Mouse (Mus musculus): ENCODE measurements at regions not wholly inside any gene's neighbourhood (a gene's known extent, or its start where the extent isn't known, plus 50 kb on each side); places are given as distances from the start of the nearest gene placed in this dataset.

DNA sequence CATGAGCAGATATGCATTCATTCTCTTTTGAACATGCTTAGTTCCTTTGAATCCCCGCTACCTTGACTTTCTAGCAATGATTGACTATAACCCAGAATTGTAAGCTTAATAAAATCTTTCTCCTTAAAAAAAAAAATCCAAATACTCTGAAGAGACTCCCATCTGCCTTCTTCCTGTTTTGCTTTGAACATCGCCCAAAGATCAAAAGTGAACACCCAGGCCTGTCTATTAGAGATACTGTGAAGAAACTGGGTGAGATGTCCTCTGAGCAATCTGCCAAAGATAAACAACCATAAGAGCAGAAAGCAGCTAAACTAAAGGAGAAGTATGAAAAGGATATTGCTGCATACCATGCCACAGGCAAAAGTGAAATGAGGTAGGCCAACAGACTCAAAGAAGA, 527.1 kb upstream of the Alcam start:
- Histone ChIP-seq H3K4me2 (replicated peaks) (no peak overlapping the region), H3K4me1 (0 out of 2 replicates have a peak, but pooled peaks cover 3% of the 10 kb centered on the region), H3K27me3 (no peaks in the 10 kb centered on the region), H3K27ac (no peak overlapping the region), H3K4me3 (no peak overlapping the region), H3K36me3 (no peaks in the 10 kb centered on the region), H3K9me3 (no peaks in the 10 kb centered on the region), H3K9ac (no peak overlapping the region)
- ATAC-seq (ENCODE audit: low FRiP score, low read depth): no peak
- WGBS: 93% methylated on average over 2 of the region's 2 CpGs

DNA sequence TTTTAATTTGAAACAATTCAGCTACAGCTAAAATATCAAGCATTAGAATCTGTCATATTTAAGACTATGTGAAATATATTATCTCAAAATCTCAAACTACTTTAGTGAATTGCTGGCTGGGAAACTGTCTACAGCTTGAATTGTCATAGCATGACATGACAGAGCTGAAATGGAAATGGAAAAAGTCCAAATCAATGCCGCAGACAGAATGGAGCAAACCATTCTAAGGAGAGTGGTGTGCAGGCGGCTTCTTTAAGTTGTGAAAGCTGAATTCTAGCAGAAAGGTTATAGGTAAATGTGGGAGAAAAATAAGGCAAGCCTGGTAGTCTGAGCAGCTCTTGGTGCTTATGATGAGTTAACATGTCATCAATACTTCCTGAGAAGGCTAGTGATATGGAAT, 518.9 kb upstream of the Alcam start:
- H3K4me2 ChIP-seq (replicated peaks): no peak overlapping the region

DNA sequence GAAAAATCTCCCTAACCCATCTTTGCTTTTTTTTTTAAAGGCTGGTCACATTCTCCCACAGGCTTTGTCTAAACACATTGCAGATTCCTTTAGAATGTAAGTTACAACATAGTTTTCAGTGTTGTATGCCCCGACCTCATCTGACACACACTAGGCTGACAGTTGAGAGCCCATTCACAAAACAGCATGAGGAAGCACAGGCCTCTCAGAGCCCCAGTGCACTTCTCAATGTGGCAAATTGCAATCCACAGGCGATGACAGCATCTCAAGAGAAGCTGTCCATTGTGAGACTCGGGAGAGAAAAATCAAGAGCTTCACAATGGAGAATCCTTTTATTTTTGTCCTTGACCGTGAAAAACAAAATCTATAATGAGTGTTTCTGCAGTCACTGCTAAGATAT, 493.8 kb upstream of the Alcam start:
- Histone ChIP-seq H3K4me1 (no peaks in the 10 kb centered on the region), H3K4me3 (no peak overlapping the region), H3K27me3 (no peaks in the 10 kb centered on the region), H3K9ac (no peak overlapping the region), H3K36me3 (no peaks in the 10 kb centered on the region), H3K27ac (no peak overlapping the region), H3K4me2 (replicated peaks) (no peak overlapping the region), H3K9me3 (no peaks in the 10 kb centered on the region)
- WGBS: 77% methylated on average over 4 of the region's 4 CpGs
- ATAC-seq (ENCODE audit: low FRiP score, low read depth): no peak

More for the DNA sequence above, 518.9 kb upstream of the Alcam start:
- Histone ChIP-seq H3K4me1 (no peaks in the 10 kb centered on the region), H3K36me3 (no peaks in the 10 kb centered on the region), H3K4me3 (no peak overlapping the region), H3K27ac (no peak overlapping the region), H3K9me3 (no peaks in the 10 kb centered on the region), H3K27me3 (no peaks in the 10 kb centered on the region), H3K9ac (no peak overlapping the region)
- 92% methylated on average over 2 of the region's 2 CpGs for WGBS
- ATAC-seq (ENCODE audit: low FRiP score, low read depth): no peak

DNA sequence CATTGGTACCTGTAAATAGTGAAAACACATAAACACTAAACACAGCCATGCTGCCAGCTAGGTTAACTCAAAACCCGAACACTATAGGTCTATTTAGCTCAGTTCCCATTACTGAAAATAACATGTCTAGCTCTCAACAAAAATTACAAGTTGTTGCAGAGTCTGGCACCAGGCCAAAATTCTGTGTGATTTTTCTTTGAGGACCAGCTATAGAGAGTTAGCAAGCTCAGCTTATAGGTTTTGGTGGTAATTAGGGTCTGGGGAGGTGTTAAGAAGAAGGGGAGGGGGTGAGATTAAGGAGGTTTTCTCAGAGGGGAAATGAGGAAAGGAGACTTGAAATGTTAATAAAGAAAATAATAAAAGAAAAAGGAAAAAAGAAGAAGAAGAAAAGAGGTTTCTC, 480.9 kb upstream of the Alcam start:
- WGBS: 29% methylated on average over 1 of the region's 1 CpGs
- Histone ChIP-seq H3K9ac (no peak overlapping the region), H3K27me3 (no peaks in the 10 kb centered on the region), H3K4me3 (no peak overlapping the region), H3K27ac (no peak overlapping the region; the same call in 1 of the 2 replicates), H3K4me2 (replicated peaks) (no peak overlapping the region), H3K4me1 (peaks cover 8% of the 10 kb centered on the region), H3K9me3 (no peaks in the 10 kb centered on the region), H3K36me3 (no peaks in the 10 kb centered on the region)
- ATAC-seq (ENCODE audit: low FRiP score, low read depth): peak; percentile 48; the same call in 1 of the 2 replicates

DNA sequence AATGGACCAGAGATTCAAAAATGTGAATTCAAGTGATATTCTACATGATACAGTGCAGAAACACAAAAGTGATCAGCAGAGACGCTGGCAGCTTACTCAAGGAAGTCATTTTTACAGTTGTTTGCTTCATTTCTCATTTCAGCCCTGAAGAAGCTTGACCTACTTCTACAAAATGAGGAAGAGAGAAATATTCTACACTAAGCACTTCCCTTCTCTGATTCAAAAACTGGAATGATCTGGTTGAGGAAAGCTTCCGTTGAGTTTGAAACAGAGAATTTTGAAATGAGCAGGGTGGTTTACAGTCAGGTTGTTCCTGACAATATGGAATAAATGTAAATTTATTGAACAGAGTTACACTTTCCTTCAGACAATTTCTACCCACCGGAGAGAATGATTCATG, 478.1 kb upstream of the Alcam start:
- Histone ChIP-seq H3K27ac (no peak overlapping the region), H3K4me1 (peaks cover 8% of the 10 kb centered on the region), H3K9me3 (no peaks in the 10 kb centered on the region), H3K36me3 (no peaks in the 10 kb centered on the region), H3K4me3 (no peak overlapping the region), H3K27me3 (no peaks in the 10 kb centered on the region), H3K4me2 (replicated peaks) (no peak overlapping the region), H3K9ac (no peak overlapping the region)
- ATAC-seq (ENCODE audit: low FRiP score, low read depth): no peak
- 87% methylated on average over 3 of the region's 3 CpGs for WGBS

DNA sequence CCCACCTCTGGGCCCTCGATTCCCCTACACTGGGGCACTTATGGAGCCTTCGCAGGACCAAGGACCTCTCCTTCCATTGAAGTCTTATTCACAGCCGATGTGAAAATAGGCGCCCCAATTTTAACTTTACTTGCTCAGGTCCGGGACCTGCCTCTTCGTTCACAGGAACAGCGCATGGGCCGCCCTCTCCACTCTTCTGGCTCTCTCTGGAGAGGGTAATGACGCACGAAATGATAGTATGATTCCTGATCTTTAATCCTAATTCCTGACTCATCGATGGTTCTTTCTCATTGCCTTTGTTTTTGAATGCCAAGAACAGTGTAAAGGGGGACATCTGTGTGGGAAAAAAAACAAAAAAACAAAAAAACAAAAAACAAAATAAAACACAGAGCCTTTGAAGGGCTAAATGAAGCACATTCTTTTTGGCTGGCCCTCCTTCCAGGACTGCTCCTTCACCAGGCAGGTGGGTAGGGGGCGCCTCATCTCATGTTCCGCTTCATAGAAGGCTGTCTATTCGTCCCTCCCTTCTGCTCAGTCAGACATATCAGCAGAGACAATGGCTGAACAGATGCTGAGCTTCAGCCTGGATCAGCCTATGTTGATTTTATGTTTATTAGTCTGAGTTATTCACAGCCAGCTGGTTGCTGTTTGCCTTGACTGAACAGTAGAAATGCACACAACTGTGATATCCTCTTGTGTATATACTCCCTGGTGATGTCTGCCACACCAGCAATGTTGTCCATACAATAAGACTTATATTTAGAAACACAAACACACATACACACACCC, 438.8 kb upstream of the Alcam start:
- H3K4me1 ChIP-seq: no peaks in the 10 kb centered on the region
- WGBS: 85% methylated on average over 14 of the region's 14 CpGs
- no peak for ATAC-seq (ENCODE audit: low FRiP score, low read depth)
- H3K9ac ChIP-seq: no peak overlapping the region
- H3K4me3 ChIP-seq: no peak overlapping the region
- no peak overlapping the region for H3K4me2 ChIP-seq (replicated peaks)
- H3K36me3 ChIP-seq: no peaks in the 10 kb centered on the region
- no peaks in the 10 kb centered on the region for H3K27me3 ChIP-seq
- H3K9me3 ChIP-seq: no peaks in the 10 kb centered on the region
- no peak overlapping the region for H3K27ac ChIP-seq

DNA sequence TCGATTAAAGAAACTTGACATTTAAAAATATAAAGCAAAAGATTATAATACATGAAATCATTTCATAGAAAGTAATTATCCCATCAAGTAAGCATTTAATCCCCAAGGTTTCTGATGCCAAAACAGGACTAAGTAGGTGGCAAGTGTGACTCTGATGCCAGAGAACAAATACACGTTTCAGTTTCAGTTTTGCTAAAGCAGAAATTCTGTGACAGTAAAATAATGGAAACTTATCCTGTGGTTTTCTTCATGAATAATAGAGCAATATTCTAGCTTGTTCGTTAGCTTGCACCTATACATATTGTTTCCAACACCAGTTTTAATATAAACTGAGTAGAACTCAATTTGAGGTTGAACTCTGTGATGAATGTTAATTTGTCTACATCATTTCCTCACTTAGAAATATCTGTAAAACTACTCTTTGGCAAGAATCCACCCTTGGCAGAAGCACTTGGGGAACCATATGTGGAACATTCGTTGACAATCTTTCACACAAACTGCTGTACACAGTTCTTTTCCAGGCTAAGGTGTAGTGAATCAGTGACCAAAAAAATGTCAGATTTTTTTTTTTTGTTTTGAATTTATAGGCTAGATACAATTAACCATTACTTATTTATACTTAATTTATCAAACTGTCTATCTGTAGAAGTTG, 425.7 kb upstream of the Alcam start:
- Histone ChIP-seq H3K36me3 (no peaks in the 10 kb centered on the region), H3K27ac (no peak overlapping the region), H3K4me1 (no peaks in the 10 kb centered on the region), H3K9ac (no peak overlapping the region), H3K27me3 (no peaks in the 10 kb centered on the region), H3K4me2 (replicated peaks) (no peak overlapping the region), H3K9me3 (no peaks in the 10 kb centered on the region), H3K4me3 (no peak overlapping the region)
- 62% methylated on average over 4 of the region's 4 CpGs for WGBS
- ATAC-seq (ENCODE audit: low FRiP score, low read depth): no peak

DNA sequence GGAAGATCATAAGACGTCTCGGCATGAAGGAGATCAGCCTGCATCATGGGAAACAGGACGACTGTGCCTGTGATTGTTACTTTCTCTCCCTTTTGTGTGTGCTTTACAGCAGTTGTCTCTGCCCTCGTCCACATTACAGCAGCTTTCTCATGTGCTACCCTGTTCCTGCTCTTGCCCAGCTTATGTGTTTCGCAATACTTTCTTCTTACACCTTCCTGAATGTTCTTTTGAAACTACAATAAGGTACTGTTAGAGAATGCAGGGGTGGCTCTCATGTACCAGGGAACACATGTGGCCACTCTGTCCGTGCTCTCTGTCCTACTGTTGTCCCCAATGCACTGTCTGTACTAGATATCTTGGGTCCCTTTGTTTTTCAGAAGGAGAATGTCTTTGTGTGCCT, 414.0 kb upstream of the Alcam start:
- H3K4me1 ChIP-seq: no peaks in the 10 kb centered on the region
- H3K27me3 ChIP-seq: no peaks in the 10 kb centered on the region
- no peak overlapping the region for H3K4me2 ChIP-seq (replicated peaks)
- no peak overlapping the region for H3K4me3 ChIP-seq
- ATAC-seq (ENCODE audit: low FRiP score, low read depth): no peak
- no peaks in the 10 kb centered on the region for H3K9me3 ChIP-seq
- H3K27ac ChIP-seq: no peak overlapping the region
- no peaks in the 10 kb centered on the region for H3K36me3 ChIP-seq
- no peak overlapping the region for H3K9ac ChIP-seq
- 63% methylated on average over 6 of the region's 6 CpGs for WGBS

DNA sequence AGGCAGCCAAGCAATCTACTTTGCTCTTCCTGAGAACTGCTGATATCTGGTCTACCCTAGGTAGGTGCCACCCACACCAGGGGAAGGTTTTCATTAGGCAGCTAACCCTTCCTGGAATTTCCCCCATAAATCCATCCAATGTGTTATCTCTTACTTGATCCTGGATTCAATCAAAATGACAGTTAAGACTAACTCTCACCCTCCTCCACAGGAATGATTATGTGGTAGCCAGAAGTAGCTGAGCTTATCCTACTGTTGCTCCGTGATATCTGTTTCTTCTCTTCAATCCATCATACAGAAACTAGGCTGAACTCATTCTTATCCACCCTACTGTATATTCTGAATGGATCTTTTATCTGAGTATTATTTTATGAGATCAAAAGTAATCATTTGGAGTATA, 409.7 kb upstream of the Alcam start:
- no peaks in the 10 kb centered on the region for H3K36me3 ChIP-seq
- no peak overlapping the region for H3K9ac ChIP-seq
- 56% methylated on average over 1 of the region's 1 CpGs for WGBS
- no peaks in the 10 kb centered on the region for H3K9me3 ChIP-seq
- no peaks in the 10 kb centered on the region for H3K27me3 ChIP-seq
- H3K27ac ChIP-seq: no peak overlapping the region
- no peak; the same call in 1 of the 2 replicates for ATAC-seq (ENCODE audit: low FRiP score, low read depth)
- peaks cover under 1% of the 10 kb centered on the region; the same call in 1 of the 2 replicates for H3K4me1 ChIP-seq
- no peak overlapping the region for H3K4me3 ChIP-seq
- no peak overlapping the region for H3K4me2 ChIP-seq (replicated peaks)

DNA sequence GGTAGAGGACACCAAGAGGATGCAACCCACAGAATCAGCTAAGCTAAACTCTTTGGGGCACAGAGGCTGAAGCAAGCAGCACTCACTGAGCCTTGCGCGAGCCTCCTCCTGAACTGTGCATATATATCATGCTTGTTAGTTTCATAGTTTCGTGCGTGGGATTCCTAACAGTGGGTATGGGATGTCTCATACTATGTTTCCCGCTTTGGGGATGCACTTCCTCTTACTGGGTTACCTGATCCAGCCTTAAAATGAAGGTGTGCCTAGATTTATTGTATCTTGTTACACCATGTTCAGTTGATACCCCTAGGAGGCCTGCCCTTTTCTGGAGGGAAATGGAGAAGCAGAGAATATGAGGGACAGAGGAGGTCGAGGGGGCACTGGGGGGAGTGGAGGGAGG, 407.4 kb upstream of the Alcam start:
- Histone ChIP-seq H3K27me3 (no peaks in the 10 kb centered on the region), H3K4me3 (no peak overlapping the region), H3K9ac (no peak overlapping the region), H3K9me3 (no peaks in the 10 kb centered on the region), H3K36me3 (no peaks in the 10 kb centered on the region), H3K4me2 (replicated peaks) (no peak overlapping the region), H3K27ac (no peak overlapping the region), H3K4me1 (peaks cover 2% of the 10 kb centered on the region; the same call in 1 of the 2 replicates)
- ATAC-seq (ENCODE audit: low FRiP score, low read depth): no peak
- WGBS: 79% methylated on average over 6 of the region's 6 CpGs

DNA sequence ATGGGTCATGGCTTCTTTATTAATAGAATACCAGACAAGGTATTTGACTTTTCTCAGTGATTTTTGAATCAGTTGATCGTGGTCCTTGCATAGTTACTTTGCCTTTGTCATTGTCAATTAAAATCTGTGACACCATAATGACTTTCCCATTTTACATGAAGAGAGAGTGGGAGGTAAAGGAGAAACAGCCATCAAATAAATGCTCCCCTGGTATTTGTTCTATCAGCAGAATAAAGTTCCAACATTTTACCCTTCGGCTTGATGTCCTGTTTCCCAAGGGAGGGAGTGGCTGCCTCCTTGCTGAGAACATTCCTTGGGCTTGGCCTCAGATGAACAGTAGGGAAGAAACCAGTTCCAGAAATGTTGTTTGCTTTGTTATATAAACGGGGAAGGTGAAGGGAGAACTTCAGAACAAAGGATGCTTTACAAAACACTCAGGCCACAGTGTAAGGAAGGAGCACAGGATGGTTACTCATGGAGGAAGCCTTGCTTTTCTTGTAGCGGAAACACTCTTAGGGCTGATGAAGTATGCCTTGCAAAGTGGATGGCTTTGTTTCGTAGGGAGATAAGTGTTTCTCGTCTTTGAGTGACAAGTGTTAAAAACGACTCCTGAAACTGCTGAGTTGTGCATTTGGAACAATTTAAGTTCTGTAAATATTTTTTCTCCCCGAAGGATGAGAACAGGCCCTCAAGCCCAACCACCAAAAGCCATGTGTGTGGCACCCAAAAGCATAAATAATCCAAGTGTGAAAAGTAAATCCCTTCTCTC, 404.8 kb upstream of the Alcam start:
- Histone ChIP-seq H3K9me3 (no peaks in the 10 kb centered on the region), H3K27ac (no peak overlapping the region), H3K4me2 (replicated peaks) (no peak overlapping the region), H3K36me3 (no peaks in the 10 kb centered on the region), H3K4me1 (peaks cover 2% of the 10 kb centered on the region; the same call in 1 of the 2 replicates), H3K27me3 (no peaks in the 10 kb centered on the region), H3K4me3 (no peak overlapping the region), H3K9ac (no peak overlapping the region)
- ATAC-seq (ENCODE audit: low FRiP score, low read depth): no peak
- 57% methylated on average over 8 of the region's 8 CpGs for WGBS

DNA sequence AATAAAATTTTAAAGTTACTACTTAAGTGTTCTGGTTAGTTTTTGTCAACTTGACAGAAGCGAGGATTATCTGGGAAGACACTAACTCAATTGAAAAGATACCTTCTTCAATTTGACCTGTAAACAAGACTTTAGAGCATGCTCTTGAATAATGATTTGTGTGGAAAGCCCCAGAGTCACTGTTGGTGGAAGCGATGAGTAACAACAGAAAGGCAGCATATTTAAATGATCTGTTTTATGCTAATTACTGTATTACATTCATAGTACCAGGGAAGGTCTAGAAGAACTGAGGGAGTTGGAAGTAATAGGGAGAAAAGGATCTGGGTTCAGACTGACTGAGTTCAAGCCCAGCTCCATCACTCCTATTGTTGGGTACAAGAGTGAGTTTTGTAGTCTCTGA, 397.3 kb upstream of the Alcam start:
- Histone ChIP-seq H3K27ac (no peak overlapping the region), H3K9ac (no peak overlapping the region), H3K36me3 (no peaks in the 10 kb centered on the region), H3K9me3 (no peaks in the 10 kb centered on the region), H3K27me3 (no peaks in the 10 kb centered on the region), H3K4me1 (no peaks in the 10 kb centered on the region), H3K4me3 (no peak overlapping the region), H3K4me2 (replicated peaks) (no peak overlapping the region)
- 91% methylated on average over 2 of the region's 2 CpGs for WGBS
- no peak for ATAC-seq (ENCODE audit: low FRiP score, low read depth)

All from limb, embryonic 13.5 days (tissue).